Mouse (Mus musculus) forebrain, embryonic 11.5 days (tissue): ENCODE measurements around the gene Rybp. TPM values are rescaled to one million over a fixed set of nuclear protein-coding genes. Genes with fewer than 3 reads are reported as not detected.

Experiments
- ATAC-seq: fragments of 200-750 bp; cut with Nextera tagmentation; replicated peaks from 2 replicates; pipeline ENCODE4 v1.8.0; 2017; ENCODE audit warnings: moderate TSS enrichment; ENCODE audit not compliant: low FRiP score
- DNase-seq: peaks from one replicate; pipeline ENCODE4 v3.0.0-alpha.2; 2017; ENCODE audit warnings: low spot score
- H3K27ac ChIP-seq: fragments of 300-500 bp; sonication (generic); 2 replicates; pipeline ENCODE4 v1.5.1; 2014; ENCODE audit warnings: low read depth, low read length
- H3K27me3 ChIP-seq: fragments of 300-500 bp; sonication (generic); 2 replicates; pipeline ENCODE4 v1.6.1; 2014; ENCODE audit warnings: mild to moderate bottlenecking, low read length, mixed read lengths; ENCODE audit not compliant: control insufficient read depth, insufficient read depth
- H3K36me3 ChIP-seq: fragments of 300-500 bp; sonication (generic); 2 replicates; pipeline ENCODE4 v1.6.1; 2014; ENCODE audit warnings: mild to moderate bottlenecking, low read length, moderate library complexity, mixed read lengths; ENCODE audit not compliant: control insufficient read depth, insufficient read depth
- H3K4me1 ChIP-seq: fragments of 300-500 bp; sonication (generic); replicated peaks from 2 replicates; pipeline ENCODE4 v1.6.1; 2014; ENCODE audit warnings: low read length, mixed read lengths; ENCODE audit not compliant: control insufficient read depth, insufficient read depth
- H3K4me2 ChIP-seq: fragments of 300-500 bp; sonication (generic); 2 replicates; pipeline ENCODE4 v1.6.1; 2014; ENCODE audit warnings: low read depth, mild to moderate bottlenecking, low read length, moderate library complexity, mixed read lengths; ENCODE audit not compliant: severe bottlenecking
- H3K4me3 ChIP-seq: fragments of 300-500 bp; sonication (generic); 2 replicates; pipeline ENCODE4 v1.5.1; 2014; ENCODE audit warnings: low read depth, low read length
- H3K9ac ChIP-seq: fragments of 300-500 bp; sonication (generic); 2 replicates; pipeline ENCODE4 v1.6.1; 2014; ENCODE audit warnings: low read length
- H3K9me3 ChIP-seq: fragments of 300-500 bp; sonication (generic); 2 replicates; pipeline ENCODE4 v1.6.1; 2016; ENCODE audit warnings: low read length, mixed read lengths; ENCODE audit not compliant: control insufficient read depth
- WGBS: fragments of 180-500 bp; shearing (Covaris S2); extraction: QIAGEN DNeasy Blood & Tissue Kit; methylation state at CpG from one replicate; pipeline ENCODE4 v1.1.7; 2014; 5-methylcytosine and 5-hydroxymethylcytosine counted together
- polyA plus RNA-seq: library from polyadenylated mRNA; unstranded; fragments of >200 nt; fragmentation: Nextera tagmentation; extraction: Ambion mirVana; gene quantifications from 2 replicates; pipeline ENCODE4 v1.2.1, GENCODE M21; 2014

Gene Rybp
- polyA plus RNA-seq, 1 experiment from 2014 or later: 11.3 TPM

GRCm38 (mm10) chr6:100197102-100197501 is 90.2 kb downstream of the Rybp start:
- DNase-seq (no peak), ATAC-seq (no peak)
- Histone ChIP-seq H3K4me3 (no peak overlapping the region), H3K4me1 (peaks cover 4% of the 10 kb centered on the region), H3K4me2 (no peak overlapping the region), H3K27ac (no peak overlapping the region), H3K9ac (no peak overlapping the region), H3K27me3 (no peaks in the 10 kb centered on the region), H3K9me3 (no peaks in the 10 kb centered on the region), H3K36me3 (no peaks in the 10 kb centered on the region)
- 88% methylated on average over 5 of the region's 5 CpGs for WGBS

DNA sequence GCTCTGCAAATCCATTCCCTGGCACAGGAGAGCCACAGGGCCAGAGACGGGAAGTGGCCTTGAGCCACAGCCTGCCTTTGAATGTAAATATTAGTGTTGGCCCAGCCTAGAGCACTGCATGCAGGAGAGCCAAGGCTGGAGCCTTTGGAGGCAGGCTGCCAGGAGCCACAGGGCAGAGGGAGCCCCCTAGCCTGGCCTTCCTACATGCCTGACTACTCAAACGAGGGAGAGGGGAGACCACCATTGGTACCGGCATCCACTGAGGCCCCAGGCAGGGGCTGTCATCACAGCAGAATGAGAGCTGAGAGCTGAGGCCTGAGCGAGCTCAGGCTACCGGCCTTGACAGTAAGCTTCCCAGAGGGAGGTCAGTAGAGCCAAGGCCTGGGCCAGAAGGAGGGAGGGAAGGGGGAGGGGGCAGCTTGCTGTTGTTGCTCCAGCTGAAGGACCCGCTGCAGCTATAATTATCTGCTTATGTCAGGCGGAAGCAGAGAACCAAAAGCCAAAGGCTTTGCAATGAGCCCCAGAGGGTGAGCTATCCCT is 91.3 kb downstream of the Rybp start:
- H3K9ac ChIP-seq: peak overlapping the region; percentile 17; the same call in 1 of the 2 replicates
- H3K4me1 ChIP-seq: peaks cover 4% of the 10 kb centered on the region
- no peaks in the 10 kb centered on the region for H3K36me3 ChIP-seq
- ATAC-seq (peak; percentile 36), DNase-seq (peak; percentile 68)
- 11% methylated on average over 7 of the region's 7 CpGs for WGBS
- H3K4me2 ChIP-seq: no peak overlapping the region
- H3K27me3 ChIP-seq: no peaks in the 10 kb centered on the region
- no peak overlapping the region for H3K4me3 ChIP-seq
- no peak overlapping the region for H3K27ac ChIP-seq
- no peaks in the 10 kb centered on the region for H3K9me3 ChIP-seq

DNA sequence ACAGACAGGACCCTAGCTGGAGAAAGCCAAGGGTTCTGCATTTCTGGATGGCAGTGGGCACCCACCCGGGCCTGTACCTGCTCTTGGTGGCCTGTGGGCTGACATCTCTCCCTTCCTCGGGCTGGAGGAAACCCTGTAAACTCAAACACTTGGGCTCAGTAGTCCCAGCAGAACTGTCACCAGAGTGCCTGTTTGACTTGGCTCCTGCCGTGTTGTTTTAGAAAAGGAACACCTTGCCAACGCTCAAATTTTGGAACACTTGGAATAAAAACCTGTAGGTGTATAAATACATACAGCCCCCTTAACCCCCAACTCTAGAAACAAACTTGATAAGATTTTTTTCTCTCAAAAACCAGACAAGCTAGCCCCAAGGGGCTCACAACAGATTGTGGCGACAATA is 92.2 kb downstream of the Rybp start:
- no peaks in the 10 kb centered on the region for H3K36me3 ChIP-seq
- 68% methylated on average over 5 of the region's 5 CpGs for WGBS
- no peak for DNase-seq
- no peak for ATAC-seq
- H3K4me3 ChIP-seq: no peak overlapping the region
- peaks cover 4% of the 10 kb centered on the region for H3K4me1 ChIP-seq
- no peak overlapping the region for H3K27ac ChIP-seq
- H3K4me2 ChIP-seq: no peak overlapping the region
- H3K9ac ChIP-seq: no peak overlapping the region
- no peaks in the 10 kb centered on the region for H3K27me3 ChIP-seq
- H3K9me3 ChIP-seq: no peaks in the 10 kb centered on the region

DNA sequence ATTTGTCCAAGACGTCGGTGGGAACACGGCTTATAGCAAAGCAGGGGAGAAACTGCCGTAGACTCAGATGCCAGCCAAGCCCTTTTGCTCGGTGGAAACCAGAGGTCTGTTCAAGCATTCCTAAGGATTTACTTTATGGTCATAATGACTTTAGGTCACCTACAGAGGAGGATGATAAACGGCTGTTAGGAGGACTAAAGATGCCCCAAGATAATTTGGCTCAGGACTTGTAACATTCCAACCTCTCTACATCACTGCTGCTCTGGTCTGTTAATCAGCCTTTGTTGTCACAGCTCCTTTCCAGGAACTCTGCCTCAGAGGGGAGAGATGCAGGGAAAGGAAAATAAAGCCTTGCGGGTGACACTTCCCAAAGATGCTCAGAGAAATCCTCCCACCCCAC is 93.5 kb downstream of the Rybp start:
- H3K4me1 ChIP-seq: peaks cover 4% of the 10 kb centered on the region
- 83% methylated on average over 7 of the region's 7 CpGs for WGBS

DNA sequence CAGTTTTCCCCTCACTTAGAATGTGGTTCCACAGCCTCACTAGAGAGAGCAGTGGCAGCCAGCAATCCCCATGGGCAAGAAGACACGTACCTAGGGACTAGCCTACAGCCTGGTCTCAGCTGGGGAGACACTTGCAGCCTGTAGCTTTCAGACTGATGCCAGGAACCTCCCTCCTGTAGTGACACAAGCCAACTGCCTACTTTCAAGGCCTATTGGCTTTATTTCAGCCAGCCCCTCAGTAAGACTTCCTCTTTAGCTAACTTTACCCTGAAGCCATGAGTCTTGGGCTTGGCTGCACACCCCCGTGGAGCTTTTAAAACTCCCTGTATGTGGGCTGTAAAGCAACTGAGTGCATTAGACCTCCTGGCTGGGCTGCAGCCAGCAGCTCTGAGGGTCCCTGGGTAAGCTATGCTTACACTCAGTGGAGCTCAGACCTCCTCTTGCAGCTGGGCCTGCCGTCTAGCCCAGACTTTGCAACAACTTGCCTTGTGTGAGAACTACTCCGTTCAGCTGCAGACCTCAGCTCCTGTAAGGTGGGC is 94.5 kb downstream of the Rybp start:
- Histone ChIP-seq H3K4me2 (no peak overlapping the region), H3K9ac (no peak overlapping the region), H3K4me3 (no peak overlapping the region), H3K36me3 (no peaks in the 10 kb centered on the region), H3K9me3 (no peaks in the 10 kb centered on the region), H3K4me1 (peaks cover 4% of the 10 kb centered on the region), H3K27ac (no peak overlapping the region), H3K27me3 (no peaks in the 10 kb centered on the region)
- ATAC-seq: no peak
- DNase-seq: no peak
- WGBS: 56% methylated on average over 4 of the region's 4 CpGs

More for the DNA sequence above, 93.5 kb downstream of the Rybp start:
- H3K27me3 ChIP-seq: no peaks in the 10 kb centered on the region
- H3K9ac ChIP-seq: no peak overlapping the region
- H3K4me2 ChIP-seq: no peak overlapping the region
- ATAC-seq (no peak), DNase-seq (no peak)
- no peak overlapping the region for H3K27ac ChIP-seq
- no peaks in the 10 kb centered on the region for H3K36me3 ChIP-seq
- H3K9me3 ChIP-seq: no peaks in the 10 kb centered on the region
- H3K4me3 ChIP-seq: no peak overlapping the region

DNA sequence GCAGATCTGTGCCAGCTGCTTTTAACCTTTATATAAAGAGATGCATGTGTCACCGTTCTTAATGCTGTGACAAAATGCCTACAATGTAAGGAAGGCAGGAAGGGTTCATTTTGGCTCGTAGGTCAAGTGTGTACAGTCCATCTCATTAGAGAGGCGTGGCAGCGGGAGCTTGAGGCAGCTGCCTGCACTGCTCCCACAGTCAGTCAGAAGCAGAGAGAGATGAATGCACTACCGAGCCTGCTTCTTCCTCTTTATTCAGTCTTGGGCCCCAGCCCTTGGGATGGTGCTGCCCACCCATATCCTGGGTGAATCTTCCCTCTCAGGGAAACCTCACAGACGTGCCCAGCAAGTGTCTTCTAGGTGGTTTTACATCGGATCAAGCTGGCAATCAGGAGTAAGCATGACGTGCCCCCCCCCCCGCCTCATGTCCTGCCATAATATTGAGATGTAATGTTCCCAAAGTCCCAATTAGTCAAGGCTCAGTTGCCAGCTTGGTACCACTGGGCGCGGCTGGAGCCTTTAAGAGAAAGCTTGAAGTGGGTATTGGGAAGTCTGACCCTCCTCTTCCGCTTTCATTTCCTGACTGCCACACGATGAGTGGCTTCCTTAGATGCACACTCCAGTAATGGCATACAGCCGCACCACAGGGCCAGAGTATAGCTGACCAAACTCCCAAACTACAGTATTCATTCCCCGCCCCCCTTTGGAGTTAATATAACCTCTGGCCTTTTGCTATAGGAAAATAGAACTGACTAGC is 96.3 kb downstream of the Rybp start:
- H3K4me1 ChIP-seq: peaks cover 2% of the 10 kb centered on the region
- no peaks in the 10 kb centered on the region for H3K36me3 ChIP-seq
- H3K9me3 ChIP-seq: no peaks in the 10 kb centered on the region
- ATAC-seq (no peak), DNase-seq (no peak)
- no peak overlapping the region for H3K4me3 ChIP-seq
- 86% methylated on average over 15 of the region's 15 CpGs for WGBS
- H3K9ac ChIP-seq: no peak overlapping the region
- H3K27ac ChIP-seq: no peak overlapping the region
- H3K27me3 ChIP-seq: no peaks in the 10 kb centered on the region
- no peak overlapping the region for H3K4me2 ChIP-seq

DNA sequence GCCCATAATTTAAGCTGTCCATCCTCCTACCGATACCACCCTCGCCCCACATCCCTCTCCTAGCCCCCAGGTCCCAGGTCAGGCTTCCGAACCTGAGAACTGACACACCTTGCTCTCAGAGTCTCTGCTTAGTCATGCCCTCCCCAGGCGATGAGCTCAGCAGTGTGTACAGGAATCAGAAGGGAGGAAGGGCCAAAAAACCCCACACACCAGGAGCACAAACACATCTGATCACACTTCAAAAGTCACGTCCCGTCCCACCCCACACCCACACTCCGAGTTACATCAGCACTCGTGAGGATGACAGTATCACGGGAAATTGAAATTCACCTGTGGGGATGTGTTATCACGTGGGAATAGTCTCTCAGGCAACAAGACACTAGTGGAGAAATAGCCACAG is 97.0 kb downstream of the Rybp start:
- ATAC-seq (no peak), DNase-seq (no peak)
- 85% methylated on average over 10 of the region's 10 CpGs for WGBS
- no peak overlapping the region for H3K27ac ChIP-seq
- no peaks in the 10 kb centered on the region for H3K9me3 ChIP-seq
- H3K36me3 ChIP-seq: no peaks in the 10 kb centered on the region
- peaks cover 2% of the 10 kb centered on the region; the same call in 1 of the 2 replicates for H3K4me1 ChIP-seq
- no peaks in the 10 kb centered on the region for H3K27me3 ChIP-seq
- H3K4me2 ChIP-seq: no peak overlapping the region
- no peak overlapping the region for H3K4me3 ChIP-seq
- H3K9ac ChIP-seq: no peak overlapping the region

GRCm38 (mm10) chr6:100188883-100189743 is 98.2 kb downstream of the Rybp start:
- Histone ChIP-seq H3K4me3 (no peak overlapping the region), H3K27me3 (no peaks in the 10 kb centered on the region), H3K4me2 (no peak overlapping the region), H3K36me3 (no peaks in the 10 kb centered on the region), H3K4me1 (0 out of 2 replicates have a peak, but pooled peaks cover 2% of the 10 kb centered on the region), H3K27ac (no peak overlapping the region), H3K9me3 (no peaks in the 10 kb centered on the region), H3K9ac (no peak overlapping the region)
- WGBS: 62% methylated on average over 7 of the region's 7 CpGs
- DNase-seq (no peak), ATAC-seq (no peak)
